Mouse (Mus musculus) mesoderm, embryonic 11.5 days (tissue): ENCODE measurements at regions not wholly inside any gene's neighbourhood (a gene's known extent, or its start where the extent isn't known, plus 50 kb on each side); places are given as distances from the start of the nearest gene placed in this dataset.
A peak's percentile ranks its signal among the peaks of the same experiment; 100 is the strongest.

Source experiments
- DNase-seq: peaks from one replicate; pipeline ENCODE4 v3.0.0-alpha.2; 2012; ENCODE audit warnings: low read depth, low spot score

GRCm38 (mm10) chr12:51501185-51501584 lies 92.0 kb upstream of the Coch start:
- DNase-seq = no peak

DNA sequence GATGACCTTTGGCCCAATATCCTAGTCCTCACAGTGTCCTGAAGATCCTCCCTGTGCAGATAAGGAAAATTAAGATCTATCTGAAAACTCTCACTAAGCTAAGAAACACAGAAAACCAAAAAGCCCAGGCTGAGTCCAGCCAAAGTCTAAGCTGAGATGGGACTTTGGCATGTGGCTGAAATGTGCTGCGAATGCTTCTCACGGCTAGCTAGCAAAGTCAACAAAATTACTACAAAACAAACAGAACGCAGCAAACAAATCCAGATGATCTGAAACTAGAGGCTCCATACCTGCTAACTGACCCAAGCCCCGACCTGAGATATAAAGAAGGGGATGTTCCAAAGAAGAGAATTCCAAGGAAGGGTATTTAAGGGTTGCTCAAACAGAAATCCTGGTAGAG lies 90.4 kb upstream of the Coch start:
- no peak for DNase-seq

DNA sequence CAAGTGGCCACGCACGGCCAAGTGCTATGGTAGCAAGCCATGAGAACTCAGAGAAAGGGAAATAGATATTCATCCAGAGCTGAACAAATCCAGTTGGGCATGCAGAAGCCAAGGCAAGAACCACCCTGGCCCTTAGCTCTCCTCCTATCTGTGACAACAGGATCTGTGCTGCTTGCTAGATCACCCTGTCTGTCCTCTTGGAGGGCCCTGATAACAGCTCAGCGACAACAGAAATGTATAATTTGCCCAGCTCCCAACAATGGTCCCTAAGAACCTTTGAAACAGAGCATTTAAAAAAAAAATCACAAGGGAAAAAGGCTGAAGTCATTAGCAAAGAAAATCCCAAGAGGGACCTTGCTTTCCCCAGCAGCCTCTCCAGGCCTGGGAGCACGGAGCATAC lies 89.4 kb upstream of the Coch start:
- no peak for DNase-seq

GRCm38 (mm10) chr12:51504581-51504980 lies 88.6 kb upstream of the Coch start:
- DNase-seq = peak; percentile 69

DNA sequence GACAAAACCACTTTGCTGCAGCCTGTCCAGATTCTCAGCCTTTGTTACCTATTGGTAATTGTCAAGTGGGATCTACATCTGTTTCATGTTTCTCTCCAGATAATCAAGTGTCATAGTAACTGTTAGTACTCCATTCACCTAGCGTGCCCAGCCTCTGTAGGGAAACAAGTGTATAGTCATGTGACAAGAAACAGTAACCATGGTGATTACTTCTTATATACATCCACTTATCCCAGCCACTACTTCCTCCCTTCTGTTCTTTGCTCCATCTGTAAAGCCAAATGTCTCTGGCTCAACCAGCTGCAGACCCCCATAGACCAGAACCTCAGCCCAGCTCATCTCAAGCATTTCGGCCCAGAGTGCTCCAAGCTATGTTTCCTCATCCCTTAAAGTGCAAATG lies 83.1 kb upstream of the Coch start:
- DNase-seq = no peak

DNA sequence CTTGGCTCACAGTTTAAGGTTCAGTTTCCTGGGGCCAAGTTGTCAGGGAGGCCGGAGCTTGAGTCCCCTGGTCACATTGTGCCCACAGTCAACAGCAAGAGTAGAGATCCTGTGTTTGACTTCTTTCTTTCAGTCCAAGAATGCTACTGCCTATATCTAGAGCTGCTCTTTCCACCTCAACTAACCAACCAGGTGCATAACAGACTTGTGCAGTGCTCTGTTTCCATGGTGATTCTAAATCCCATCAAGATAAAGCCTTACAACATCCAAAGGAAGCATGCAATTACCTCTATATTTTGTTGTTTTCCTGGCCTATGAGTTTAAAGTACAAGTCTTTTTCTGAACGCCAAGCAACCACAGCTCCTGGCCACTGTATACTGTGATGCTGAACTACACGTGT lies 76.4 kb upstream of the Coch start:
- DNase-seq = no peak

- no peak for DNase-seq
Observed at GRCm38 (mm10) chr12:51521610-51522120, 71.5 kb upstream of the Coch start.

DNA sequence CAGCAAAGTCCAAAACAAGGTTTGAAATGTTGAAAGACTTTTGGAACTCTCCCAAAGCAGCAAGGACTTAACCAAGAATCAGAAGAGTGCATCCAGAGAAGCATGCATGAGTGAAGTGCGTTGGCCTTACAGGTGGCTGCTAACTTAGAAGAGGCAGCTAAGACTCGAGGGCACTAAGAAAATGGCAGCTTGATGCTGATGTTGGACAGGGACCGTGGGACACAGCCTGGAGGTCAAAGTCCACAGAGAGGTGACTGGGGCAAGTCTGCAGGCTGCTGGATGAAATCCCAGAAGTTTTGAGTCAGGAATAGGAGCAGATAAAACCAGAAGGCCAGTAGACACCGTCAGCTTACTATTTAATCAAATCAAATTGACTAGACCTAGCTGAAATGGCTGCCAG lies 69.3 kb upstream of the Coch start:
- DNase-seq = no peak

DNA sequence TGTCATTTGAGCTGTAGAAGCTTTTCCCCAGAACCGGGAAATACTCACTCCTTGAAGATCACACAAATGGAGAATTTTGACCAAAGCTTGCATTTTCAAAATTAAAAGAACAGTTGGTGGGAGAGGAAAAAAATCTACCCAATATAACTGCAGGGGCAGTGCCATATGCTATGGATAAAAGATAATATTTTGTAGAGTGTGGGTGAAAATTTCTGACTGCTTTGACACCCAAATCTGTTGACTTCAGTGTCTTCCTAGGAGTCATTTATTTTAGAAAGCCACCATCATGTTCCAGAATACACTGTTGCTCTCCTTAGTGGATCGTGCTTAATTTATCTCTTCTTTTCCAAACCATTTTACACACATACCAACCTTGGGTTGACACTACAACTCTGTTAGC lies 65.3 kb upstream of the Coch start:
- DNase-seq = no peak

- DNase-seq = no peak
Observed at GRCm38 (mm10) chr12:51534606-51535005, 58.5 kb upstream of the Coch start.

GRCm38 (mm10) chr12:51535056-51535640 lies 58.0 kb upstream of the Coch start:
- no peak for DNase-seq
